Mouse (Mus musculus) layer of hippocampus, adult 8-10 months (tissue): ENCODE data around the gene Ankrd13a. TPM values are rescaled to one million over a fixed set of nuclear protein-coding genes. Genes with fewer than 3 reads are reported as not detected.

Experiments used
- DNase-seq, 2 experiments: peaks; one replicate each; pipeline ENCODE4 v3.0.0; 2022; ENCODE audit warnings: low spot score in 2 of 2
- total RNA-seq, 4 experiments: library from RNA; stranded (reverse); gene quantifications; 2 replicates each; pipeline ENCODE4 v1.2.4; 2022

The Ankrd13a gene
- total RNA-seq, 4 experiments from 2014 or later: 39.6 to 51.4 (median 47.0) TPM

DNA sequence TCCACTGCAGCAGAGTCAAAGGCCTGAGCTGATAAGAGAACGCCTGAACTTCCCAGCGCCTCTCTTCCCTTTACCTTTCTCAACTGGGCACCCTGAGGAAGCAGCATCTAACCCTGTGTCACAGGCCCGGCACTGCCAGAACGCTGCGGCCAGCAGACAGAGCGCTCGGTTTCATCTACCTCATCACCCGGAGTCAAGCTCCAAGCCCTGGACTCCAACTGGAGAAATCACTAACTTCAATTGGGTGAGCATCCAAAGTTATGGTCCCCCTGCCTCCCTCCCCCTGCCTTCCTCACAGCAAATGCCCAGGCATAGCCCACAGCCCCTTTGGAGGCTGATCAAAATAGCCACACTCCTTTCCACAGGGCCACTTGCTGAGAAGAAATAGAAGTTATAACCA lies 7.8 kb upstream of the Ankrd13a start:
- DNase-seq: no peak

DNA sequence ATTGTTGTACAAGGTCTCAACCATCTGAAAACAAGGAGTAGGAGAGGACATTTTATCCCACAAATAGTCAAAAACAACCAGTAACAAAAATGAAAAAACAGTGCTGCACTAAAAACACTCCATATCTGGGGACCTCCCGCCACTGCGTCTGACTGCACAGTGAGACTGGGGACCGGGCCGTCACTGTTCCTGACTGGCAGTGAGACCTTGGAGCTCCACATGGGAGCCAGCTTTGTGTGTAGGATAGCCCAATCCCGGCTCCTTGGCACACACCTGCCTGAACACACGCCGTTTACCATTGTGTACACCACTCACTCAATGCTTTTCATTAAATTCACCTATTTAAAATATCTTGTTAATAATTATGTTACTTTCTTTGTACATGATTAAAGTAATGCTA lies 7.3 kb upstream of the Ankrd13a start:
- DNase-seq: no peak

DNA sequence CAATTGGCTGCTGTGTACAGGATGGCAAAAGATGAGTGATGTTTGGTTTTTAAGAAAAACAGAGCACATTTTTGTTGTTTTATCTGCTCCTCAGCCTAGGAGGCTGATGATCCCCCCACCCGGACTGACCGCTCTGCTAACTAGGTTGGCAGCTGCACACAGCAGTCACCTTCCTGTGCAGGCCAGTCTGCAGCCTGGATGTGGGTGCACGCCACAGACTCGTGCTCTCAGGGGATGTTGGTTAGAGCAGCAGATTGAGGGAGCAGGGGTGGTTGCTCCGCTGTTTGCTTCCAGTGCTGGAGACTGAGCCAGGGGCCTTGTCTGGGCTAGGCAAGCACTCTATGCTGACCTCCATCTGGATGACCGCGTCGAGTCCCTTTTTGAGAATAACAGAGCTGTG lies 4.7 kb upstream of the Ankrd13a start:
- DNase-seq: no peak

- no peak for DNase-seq
Measured at GRCm38 (mm10) chr5:114771796-114772195, 2.7 kb upstream of the Ankrd13a start.

DNA sequence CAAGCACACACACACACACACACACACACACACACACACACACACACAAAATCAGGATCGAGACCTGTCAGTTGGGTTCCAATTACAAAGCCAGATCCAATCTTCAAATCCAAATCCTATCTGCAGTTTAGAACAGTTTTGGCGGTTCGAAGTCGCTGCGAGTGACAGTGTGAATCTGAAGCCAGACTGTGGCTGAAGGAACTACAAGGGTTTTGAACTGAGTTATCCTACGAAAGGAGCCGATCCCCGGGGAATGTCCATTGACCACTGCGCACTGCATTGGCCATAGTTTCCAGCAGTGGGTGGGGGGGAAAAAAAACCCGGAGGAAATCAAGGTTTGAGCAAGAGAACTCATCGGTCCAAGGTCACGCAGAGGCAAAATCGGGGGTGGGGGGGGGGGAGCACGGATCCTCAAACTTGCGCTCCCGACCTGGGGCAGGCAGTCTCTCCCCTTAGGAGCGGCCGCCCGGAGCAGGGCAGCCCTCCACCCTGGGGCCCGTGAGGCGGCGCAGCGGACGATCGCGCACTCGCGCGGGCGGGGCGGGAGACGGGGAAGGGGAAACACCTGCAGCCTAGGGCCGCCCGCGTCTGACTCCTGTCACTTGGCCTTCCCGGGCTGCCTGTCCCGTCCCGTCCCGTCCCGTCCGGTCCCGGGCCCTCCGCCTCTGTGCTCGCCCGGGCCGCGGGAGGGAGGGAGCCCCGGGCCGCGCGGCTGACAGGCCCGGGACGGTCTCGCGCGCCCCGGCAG lies 1.8 kb upstream of the Ankrd13a start:
- DNase-seq: no peak

- peak; percentile 93 to 96 for DNase-seq
Measured at GRCm38 (mm10) chr5:114773211-114773710, 1.2 kb upstream of the Ankrd13a start.

- no peak for DNase-seq
Measured at GRCm38 (mm10) chr5:114773780-114774179, 697 bp upstream of the Ankrd13a start.

DNA sequence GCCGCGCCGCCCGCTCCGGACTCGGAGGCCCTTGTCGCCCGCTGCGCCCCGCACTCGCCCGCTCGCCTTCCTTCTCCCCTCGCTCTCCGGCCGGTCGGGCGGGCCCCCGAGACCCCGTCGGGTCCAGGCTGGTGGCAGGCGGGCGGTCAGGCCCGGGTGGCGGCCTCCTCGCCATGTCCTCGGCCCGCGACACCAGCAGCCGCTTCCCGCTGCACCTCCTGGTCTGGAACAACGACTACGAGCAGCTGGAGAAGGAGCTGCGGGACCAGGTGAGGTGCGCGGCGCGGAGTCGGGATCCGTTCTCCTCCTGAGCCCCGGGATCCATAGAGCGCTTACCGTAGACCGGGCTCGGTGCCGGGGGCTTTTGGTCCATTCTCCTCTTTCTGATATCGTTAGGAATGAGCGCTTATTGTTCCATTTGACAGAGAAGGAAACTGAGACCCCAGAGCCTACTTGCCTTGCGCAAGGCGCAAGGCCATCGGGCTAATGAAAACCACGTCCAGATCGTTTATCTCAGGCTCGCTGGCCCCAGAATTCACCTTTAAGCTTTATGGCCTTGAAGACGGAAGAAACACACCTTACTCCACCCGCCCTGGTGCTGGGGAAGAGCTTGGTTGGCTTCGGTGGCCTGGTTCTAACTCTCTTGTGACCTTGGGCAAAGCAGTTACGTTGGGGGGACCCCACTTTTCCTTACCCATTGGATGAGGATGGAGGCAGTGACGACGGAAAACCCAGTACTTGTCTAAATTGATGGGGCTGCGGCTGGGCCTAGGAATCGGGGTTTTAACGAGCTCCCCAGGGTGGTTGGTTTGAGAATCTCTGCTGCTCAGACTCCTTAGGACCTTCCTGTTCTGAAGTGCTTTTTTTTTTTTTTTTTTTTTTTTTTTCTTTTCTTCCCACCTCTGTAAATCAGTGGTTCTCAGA lies 841 bp downstream of the Ankrd13a start, which contains the start of gene Git2:
TSS of gene Git2 (minus strand) at position 462 of the 924 bp plus-strand sequence.
- DNase-seq: no peak

GRCm38 (mm10) chr5:114776174-114776573 lies 1.7 kb downstream of the Ankrd13a start:
- DNase-seq: no peak

DNA sequence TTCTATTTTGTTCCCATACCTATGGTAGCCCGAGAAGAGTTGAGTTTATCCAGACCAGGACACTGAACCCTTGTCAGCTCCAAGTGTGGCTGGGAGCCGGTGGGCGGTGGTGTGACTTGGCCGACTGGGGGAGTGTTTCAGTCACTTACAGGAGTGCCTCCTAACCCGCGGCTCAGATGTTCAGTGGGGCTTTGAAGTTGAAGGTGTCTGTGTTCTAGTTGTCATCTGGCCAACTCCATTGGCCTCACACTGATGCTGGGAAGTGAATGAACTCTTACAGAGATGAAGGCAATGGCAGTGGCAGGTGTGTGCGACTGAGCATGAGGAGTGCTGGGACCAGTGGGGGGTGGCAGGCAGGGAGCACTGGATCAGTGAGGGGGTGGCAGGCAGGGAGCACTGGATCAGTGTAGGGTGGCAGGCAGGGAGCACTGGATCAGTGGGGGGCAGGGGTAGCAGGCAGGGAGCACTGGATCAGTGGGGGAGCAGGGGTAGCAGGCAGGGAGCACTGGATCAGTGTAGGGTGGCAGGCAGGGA lies 5.5 kb downstream of the Ankrd13a start:
- DNase-seq: no peak

- no peak for DNase-seq
Measured at GRCm38 (mm10) chr5:114780912-114781311, 6.4 kb downstream of the Ankrd13a start.

GRCm38 (mm10) chr5:114782991-114783390 lies 8.5 kb downstream of the Ankrd13a start:
- DNase-seq: no peak

GRCm38 (mm10) chr5:114783405-114784163 lies 9.1 kb downstream of the Ankrd13a start:
- DNase-seq: no peak

DNA sequence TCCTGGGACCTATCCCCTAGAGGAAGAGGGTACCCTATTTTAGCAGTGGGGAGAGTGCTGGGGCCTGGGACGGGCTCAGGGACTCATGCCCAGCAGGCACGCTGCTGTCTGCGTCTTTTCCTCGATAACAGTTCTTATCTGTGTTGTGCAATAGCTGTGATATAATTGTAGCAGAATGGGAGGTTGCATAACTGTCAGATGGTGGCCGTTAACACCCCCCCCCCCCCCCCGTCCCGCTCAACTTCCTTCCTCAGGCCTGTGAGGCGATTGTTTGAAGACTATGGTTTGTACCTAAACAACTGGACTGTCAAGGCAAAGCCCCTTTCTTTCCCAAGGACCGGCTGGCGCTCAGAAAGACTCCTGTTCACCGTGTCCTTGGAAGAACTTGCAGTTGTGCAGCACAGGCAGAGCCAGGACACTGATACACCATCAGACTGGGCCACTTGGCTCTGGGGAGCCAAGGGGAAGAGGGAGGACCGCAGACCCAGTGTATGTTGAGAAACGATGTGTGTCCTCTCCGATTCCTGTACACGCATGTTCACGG lies 10.2 kb downstream of the Ankrd13a start:
- no peak for DNase-seq

- DNase-seq: no peak
Measured at GRCm38 (mm10) chr5:114785196-114785595, 10.7 kb downstream of the Ankrd13a start.

DNA sequence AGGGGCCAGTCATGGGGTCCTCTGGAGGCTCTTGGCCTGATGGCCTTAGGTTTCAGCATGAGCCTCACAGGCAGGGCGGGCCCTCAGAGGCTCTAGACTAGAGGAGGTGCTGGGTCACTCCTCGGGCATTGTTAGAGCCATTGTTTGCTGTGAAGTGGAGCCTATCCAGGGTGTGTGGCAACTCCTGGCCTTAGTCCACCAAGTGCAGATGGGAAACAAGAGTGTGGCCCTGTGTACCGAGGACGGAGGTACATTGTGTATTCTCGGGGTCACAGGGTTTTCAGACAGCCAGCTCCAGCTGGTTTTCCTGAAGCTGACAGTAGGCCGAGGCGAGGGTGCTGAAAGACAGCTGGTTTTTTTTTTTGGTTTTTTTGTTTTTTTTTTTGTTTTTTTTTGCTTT lies 18.8 kb downstream of the Ankrd13a start:
- peak; percentile 43 to 61 for DNase-seq

- DNase-seq: no peak
Measured at GRCm38 (mm10) chr5:114794609-114795008, 20.1 kb downstream of the Ankrd13a start.

GRCm38 (mm10) chr5:114795231-114795630 lies 20.8 kb downstream of the Ankrd13a start:
- no peak for DNase-seq

DNA sequence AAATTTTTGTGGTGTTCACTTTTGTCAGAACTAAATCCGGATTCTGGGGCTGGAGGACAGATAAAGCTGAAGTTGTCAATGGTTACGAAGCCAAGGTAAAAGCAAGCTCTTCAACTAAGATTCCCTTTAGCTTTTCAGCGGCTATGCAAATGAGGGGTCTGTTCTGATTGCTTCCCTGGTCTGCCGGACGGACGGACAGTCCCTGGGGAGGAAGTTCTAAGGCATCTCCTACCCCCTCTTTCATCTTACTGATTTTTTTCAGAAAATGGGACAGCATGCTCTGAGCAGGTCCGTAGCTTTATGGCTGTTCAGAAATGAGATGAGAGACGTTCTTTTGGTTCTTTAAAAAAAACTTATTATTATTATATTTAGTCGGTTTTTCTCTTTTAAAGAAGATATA lies 21.2 kb downstream of the Ankrd13a start:
- no peak for DNase-seq

- DNase-seq: no peak
Measured at GRCm38 (mm10) chr5:114796299-114797012, 22.0 kb downstream of the Ankrd13a start.
